Mouse (Mus musculus): ENCODE data around the gene Golm1.

- TF ChIP-seq POLR2A (IDR thresholded peaks at IDR 0.05; ENCODE audit: borderline replicate concordance, control insufficient read depth, low read depth, low read length) (no peak), CTCF (IDR thresholded peaks at IDR 0.05; ENCODE audit: control insufficient read depth, insufficient read depth, low read length) (no peak)
These were observed 88.4 kb downstream of the Golm1 start for GRCm38 (mm10) chr13:59587201-59587600.
